Mouse (Mus musculus) lung, postnatal 10 days (tissue): ENCODE data around the gene Ston1.

Experiments used
- DNase-seq: peaks from one replicate; pipeline ENCODE4 v3.0.0; 2021

Ston1 gene

DNA sequence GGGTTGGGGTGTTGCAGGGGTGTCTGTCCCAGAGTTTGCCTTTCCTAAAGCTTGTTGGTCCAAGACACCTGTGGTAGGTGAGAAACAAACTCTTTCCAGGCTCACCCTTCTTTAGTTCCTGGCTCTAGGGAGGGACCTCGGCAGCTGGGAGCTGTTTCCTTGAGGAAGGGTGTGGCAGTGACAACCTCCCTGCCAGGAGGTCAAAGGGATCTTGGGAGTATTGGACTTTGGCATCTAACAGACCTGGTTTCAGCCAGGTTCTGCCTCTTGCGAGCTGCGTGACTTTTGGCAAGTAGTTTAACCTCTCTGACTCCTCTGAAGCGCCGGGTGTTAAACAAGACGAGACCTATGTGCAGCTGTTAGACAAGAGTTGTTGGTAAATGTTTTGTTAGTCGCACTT lies 29.7 kb downstream of the Ston1 start:
- peak; percentile 38 for DNase-seq

DNA sequence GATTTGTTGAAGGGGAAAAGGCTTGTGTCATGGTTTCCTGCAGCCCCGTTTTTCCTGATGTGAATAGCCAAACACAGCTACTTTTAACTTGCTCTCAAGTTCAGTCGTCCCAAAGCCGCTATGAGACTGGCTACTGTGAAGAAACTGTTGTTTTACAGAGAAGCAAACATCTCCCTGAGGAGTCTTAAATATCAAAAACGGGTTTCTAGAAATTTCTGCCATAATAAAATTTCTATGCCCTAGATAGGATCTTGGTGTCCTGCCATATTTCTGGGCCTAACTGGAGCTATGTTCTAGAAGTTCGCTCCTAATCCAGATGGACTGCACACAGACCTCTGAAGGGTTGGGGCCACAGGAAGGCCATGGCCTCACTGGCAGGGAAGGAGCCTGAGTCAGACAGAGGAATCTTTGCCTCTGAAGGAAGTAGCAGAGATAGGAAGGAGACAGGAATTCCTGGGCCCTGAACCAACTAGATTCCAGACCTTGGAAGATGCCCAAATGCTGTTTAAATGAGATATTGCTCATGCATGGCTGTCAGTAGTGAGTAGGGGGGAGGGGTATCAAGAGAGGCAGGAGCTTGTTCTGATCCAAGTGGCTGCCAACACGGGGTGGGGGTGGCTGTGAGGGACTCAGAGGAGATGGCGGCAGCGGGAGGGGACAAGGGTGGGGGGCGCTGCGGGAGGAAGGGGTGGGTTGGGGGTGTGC lies 31.3 kb downstream of the Ston1 start:
- peak; percentile 90 for DNase-seq

DNA sequence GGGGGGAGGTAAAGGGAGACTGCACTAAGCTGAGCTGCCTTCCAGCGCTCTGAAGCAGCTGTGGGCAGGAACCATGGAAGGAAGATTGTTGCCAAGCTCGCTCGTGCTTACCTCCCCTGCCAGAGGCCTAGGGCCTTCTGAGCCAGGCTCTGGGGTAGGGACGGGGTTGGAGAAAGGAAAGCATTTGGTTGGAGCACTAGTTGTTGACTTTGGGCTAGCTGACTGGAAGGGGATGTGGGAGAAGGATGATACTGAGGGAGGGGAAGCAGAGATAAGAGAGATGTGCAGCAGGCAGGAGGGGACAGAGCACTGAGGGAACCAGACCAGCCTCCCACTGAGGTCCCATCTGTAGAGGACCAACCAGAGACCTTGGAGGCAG lies 31.9 kb downstream of the Ston1 start:
- peak; percentile 74 for DNase-seq

DNA sequence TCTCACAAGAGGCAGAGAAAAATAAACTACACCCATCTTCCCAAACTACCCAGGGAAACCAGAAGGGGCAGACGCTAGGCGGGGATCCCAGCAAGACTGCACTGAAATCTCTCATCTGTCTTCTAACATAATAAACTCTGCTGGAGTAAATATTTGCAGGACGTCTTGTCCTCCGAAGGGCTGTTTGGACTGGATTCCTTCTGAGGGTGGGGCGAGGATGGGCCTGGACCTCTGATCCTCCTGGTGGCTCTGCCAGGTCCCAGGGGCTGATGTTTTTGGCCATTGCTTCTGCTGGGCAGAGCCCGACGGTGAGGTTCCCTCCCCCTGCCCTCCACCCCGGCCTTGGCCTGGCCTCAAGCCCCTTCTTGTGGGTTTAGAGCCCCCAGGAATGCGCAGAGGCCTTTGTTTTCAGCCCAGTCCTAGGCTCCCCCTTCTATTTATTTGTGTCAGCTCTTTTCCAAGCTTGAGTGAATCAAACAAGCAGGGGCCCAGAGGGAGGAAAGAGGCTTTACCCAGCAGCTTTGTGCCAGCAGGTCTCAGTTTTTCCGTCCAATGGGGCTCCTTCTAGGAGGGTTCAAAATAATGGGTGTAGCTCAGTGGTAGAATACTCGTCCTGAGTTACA lies 32.6 kb downstream of the Ston1 start:
- DNase-seq: peak; percentile 89

DNA sequence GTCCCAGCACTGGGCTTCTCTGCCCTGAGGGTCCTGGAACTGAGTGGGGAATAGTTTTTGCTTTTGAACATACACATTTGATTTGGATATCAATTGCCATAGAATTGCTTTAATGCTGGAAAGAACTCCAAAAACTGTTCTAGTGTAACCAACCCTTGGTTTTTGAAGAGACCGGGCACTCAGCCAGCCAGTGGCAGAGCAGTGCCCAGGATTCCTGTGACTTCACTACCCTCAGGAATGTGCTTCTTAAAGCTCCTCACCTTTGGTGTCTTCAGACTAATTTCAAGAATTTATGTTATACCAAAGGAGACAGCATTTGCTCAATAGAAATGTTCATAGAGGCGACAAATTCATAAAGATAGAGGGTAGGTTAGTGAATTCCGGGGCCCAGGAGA lies 33.1 kb downstream of the Ston1 start:
- peak; percentile 72 for DNase-seq

DNA sequence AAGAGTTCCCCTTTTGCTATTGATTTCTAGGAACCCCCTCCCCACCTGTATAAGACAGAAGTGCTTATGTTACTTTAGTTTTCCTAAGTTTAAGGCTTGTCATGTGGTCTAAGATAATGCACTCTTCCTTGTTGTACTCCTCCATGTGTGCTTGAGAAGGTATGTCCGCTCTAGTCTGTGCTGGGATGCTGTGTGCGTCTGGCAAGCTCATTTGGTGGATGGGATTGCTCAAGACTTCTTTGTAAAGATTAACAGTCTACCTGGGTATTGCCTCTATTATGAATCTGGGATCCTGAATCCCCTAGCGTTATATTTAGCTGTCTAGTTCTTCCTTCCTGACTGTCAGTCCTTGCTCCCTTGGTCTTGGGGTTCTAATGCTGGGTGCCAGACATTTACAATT lies 35.1 kb downstream of the Ston1 start:
- DNase-seq: no peak

DNA sequence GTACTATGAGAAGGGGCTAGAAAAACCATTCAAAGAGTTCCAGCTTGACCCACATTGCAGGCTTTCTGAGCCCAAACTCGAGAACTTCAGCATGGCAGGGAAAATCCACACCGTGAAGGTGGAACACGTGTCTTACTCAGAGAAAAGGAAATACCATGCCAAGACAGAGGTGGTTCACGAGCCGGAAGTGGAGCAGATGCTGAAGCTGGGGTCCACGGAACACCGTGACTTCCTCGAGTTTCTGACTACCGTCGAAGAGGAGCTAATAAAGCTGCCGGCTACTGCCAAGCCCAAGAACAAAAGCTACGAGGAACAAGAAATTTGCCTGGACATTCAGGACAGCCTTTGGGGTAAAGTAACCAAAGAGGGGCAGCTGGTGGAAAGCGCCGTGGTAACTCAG lies 38.6 kb downstream of the Ston1 start:
- DNase-seq: no peak

DNA sequence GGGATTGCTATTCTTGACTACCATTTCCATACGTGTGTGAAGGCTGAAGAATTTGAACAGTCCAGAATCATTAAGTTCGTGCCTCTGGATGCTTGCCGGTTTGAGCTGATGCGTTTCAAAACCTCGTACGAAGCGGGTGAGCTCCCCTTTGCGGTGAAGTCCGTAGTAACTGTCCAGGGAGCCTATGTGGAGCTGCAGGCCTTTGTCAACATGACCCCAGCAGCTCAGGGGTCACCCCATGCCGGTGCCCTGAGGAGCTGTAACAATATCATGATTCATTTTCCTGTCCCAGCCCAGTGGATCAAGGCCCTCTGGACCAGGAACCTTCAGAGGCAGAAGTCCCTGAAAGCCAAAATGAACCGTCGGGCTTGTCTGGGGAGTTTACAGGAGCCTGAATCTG lies 39.1 kb downstream of the Ston1 start:
- DNase-seq: no peak

DNA sequence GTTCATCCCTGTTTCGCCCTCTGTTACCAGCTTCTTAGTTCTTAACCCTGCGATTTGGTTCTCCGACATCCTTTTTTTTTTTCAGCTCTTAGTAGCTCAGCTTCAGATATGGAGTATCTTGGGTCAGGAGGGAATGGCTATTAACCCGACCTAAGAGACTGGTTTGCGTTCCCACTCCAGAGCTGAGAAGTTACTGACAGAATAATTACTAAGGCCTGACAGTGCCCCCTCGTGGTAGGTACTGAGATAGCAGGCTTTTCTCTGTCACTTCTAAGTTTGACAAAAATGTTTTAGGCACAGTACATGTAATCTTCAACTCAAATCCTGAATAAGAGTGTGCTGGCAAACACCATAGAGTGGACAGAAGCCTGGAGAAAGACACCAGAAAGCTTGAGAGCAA lies 43.5 kb downstream of the Ston1 start:
- DNase-seq: peak; percentile 86

DNA sequence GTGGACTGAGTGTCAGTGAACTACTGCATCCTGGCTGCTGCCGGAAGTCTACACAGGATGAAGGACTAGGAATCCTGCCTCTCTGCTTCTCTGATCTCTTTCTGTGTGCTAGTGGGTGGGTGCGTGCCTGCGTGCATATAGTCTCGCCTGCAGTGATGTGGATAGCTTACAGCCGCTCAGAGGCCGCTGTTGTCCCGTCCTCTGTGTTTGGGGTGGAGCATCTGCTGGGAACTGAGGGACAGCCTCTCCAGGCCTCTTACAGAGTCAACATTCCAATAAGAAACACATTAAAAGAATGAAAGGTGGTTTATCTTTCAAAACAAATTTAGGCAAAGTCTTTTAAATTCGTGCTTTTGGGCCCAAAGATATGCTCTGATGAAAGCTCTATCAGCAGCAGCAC lies 44.4 kb downstream of the Ston1 start:
- DNase-seq: no peak

DNA sequence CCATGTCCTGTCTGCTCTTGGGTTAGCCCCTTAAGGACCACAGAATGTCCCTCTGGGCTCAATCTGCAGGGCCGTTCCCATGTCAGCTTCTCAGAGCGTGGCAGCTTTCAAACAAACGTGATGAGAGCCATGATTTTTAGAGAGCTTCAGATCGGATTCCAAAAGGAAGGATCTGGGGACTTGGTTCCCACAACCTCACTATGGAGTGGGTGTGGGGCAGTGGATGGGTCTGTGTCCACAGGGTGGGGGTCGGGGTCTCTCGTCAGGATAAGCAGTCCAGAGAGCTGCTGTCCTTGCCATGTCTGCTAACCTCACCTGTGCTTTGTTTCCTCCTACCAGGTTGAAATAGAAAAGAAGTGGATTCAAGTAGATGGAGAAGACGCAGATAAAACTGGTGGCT lies 47.4 kb downstream of the Ston1 start:
- DNase-seq: no peak

DNA sequence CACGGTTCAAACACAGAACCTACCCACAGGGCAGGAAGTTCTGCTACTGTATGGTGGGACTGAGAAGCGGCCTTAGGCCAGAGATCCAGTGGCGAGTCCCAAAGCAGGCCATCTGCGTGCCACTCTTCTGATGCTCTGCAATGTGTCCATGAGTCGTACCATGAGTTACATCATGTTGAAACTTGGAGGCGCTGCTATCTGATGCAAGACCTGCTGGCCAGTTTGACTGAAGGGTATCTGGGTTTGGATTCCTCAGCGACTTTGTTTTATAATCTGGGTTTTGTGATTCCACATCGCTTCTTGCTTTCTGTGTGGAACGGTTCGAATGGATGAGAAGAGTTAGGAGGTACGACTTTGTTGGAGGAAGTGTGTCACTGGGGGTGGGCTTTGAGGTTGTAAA lies 47.8 kb downstream of the Ston1 start:
- no peak for DNase-seq

DNA sequence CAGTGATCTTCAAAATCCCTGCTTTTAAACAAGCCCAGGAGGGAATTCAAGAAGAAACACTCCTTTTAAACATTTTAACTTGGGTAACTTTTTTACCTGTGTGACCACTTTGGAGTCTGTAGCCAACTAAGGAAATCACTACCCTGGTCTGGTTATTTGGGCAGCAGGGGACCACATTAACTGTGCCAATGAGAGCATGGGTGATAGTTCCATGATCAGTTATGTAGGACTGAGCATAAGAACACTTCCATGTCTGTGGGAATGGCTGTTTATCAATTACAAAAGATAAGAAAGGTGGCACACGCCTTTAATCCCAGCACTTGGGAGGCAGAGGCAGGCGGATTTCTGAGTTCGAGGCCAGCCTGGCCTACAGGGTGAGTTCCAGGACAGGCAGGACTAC lies 49.7 kb downstream of the Ston1 start:
- no peak for DNase-seq

DNA sequence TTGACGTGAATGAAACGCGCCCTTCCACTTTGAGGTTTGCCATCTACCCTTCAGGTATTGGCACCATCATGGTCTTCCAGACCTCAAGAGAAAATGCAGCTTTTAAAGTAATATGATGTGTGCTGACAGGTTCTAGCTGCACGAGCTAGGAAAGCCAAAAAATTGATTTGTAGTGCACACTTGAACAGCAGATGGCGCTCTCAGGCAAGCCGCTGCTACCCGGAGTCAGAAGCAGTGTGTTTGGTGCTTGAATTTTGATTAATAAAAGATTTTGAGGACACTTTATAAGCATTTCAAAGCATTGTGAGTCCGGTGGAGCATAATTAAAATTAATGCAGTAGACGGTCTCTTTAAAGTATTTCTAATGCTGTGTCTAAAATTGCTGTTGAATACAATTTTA lies 54.5 kb downstream of the Ston1 start:
- peak; percentile 71 for DNase-seq

DNA sequence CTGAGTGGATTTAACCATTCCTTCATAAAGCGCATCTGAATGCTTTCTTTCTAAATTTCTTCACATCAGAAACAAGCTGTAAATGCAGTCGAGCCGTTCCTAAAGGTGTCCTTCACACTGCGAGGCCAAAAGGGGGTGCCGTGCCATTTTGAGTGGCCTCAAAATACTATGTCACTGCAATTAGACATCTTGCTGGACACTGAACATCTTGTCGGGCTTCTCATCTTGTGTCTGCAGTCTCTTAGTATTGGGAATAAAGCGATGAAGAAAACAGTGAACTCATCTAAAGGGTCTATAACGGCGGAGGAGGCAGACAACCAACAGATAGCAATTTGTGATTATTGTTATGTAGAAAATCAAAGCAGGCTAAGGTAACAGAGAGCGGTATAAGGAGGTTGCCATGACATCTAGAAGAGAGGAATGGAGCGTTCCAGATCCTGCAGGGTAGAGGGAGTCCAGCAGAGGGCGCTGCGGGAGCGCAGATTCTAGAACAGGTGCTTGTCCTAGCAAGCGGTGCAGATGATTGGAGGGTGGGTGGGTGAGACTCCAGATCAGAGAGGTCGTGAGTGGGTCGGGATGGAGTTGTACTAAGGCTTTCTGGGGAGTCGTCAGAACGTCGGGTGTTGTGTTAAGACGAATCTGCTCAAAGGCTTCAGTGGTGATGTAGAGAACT lies 55.4 kb downstream of the Ston1 start:
- DNase-seq: peak; percentile 79

DNA sequence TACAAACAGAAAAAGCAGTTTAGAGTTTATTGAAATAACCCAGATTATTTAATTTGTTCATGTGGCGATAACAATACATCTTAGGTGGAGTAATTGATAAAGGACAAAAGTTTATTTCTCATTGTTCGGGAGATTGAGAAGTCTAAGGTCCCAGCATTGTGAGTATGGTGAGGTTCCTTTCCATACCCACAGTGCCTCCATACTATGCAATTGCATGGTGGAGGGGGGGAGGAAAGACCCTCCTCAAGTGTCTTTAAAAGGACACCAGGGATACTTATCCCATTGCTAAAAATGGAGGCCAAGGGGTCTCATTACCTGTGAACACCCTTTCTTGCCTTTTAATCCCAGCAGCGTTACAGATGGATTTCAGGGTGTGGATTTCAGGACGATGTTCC lies 55.9 kb downstream of the Ston1 start:
- no peak for DNase-seq

DNA sequence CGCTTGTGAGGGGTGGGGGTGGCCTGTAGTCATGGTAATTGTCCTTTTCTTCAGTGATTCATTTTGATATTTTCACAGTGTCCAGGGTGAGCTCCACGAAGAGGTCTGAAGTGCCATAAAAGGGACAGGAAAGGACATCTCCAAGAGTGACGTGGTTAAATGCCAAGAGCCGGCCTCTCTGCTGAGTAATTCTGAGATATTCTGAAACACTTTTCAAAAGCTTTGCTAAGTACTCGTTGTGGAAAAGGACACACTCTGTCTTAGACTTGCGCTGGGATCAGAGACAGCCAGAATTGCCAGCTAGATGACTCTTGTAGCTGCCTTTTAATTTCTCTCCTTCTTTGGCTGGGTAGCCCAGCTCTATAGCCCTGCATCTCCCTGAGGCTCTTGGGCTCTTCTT lies 61.0 kb downstream of the Ston1 start:
- no peak for DNase-seq

DNA sequence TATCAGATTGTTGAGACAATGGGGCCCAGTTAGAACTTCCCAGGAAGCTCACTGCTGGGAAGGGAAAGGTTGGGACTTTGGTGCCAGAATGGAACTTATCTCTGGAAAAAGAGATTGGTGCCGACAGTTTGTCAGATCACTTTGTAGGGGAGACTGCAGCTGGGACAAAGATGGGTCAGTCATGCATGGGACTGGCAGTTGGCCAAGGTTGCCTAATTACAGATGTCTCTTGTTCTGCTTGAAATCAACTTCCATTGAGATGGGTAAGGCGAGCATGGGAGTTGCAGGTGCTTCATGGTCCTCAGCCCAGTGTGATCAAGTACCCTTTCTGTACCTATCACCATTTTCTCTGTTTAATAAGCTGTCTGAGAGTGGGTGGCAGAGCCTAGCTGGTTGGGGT lies 68.6 kb downstream of the Ston1 start:
- DNase-seq: peak; percentile 18

DNA sequence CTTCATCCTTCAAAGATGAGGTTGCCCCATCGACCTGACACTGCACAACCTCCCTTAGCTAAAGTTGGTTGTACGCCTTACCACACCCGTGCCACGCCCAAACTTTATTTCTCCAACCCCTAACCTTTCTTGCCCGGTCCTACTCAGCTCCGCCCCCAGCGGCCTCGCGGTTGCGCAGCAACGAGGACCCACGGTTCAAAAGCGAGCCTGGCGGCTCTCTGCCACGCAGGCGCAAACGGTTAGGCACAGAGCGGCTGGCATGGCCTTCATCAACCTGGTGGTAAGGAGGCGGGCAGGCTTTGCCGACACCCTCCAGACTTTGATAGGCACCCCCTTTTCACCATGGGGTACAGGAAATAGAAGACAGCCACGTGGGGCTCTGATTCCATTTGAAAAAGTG lies 71.0 kb downstream of the Ston1 start, which contains the start of gene Gtf2a1l:
Gtf2a1l (plus strand) TSS at position 209 of the 400 bp plus-strand sequence.
- peak; percentile 36 for DNase-seq

DNA sequence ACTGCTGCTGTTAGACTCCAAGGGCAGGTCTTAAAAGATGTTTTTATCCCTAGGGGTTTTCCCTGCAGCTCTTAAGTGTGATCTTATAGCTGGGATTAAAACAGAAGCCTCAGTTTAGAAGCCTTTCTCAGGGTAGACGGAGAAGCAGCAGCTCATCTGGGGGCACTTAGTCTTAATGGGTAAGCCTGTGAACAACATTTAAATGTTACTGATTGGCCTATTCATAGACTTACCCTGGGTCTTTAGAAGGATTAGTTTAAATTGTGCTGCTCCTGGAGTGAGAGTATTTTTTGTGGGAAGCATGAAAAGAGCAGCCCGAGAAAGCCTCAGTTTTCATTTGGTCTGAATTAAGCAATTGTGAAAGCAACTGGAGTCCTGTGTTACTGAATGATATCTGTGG lies 72.4 kb downstream of the Ston1 start:
- DNase-seq: no peak

DNA sequence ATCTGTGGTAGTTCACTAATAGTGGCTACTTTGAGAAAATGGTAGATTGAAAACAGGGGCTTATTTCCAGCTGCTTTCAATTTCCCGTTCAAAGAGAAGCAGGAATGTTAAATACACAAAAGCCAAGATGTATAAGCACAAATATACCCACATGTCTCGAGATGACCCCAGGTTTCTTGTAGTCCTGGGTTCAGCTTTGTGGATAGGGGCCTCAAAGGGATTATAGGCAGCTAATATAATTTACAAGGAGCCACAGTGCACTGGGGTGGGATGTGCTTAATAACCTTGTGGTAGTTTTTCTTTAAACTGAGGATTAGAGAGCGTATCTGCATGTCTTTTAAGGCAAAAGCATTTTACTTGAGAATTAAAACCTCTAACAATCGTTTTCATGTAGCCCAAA lies 73.3 kb downstream of the Ston1 start:
- DNase-seq: no peak

DNA sequence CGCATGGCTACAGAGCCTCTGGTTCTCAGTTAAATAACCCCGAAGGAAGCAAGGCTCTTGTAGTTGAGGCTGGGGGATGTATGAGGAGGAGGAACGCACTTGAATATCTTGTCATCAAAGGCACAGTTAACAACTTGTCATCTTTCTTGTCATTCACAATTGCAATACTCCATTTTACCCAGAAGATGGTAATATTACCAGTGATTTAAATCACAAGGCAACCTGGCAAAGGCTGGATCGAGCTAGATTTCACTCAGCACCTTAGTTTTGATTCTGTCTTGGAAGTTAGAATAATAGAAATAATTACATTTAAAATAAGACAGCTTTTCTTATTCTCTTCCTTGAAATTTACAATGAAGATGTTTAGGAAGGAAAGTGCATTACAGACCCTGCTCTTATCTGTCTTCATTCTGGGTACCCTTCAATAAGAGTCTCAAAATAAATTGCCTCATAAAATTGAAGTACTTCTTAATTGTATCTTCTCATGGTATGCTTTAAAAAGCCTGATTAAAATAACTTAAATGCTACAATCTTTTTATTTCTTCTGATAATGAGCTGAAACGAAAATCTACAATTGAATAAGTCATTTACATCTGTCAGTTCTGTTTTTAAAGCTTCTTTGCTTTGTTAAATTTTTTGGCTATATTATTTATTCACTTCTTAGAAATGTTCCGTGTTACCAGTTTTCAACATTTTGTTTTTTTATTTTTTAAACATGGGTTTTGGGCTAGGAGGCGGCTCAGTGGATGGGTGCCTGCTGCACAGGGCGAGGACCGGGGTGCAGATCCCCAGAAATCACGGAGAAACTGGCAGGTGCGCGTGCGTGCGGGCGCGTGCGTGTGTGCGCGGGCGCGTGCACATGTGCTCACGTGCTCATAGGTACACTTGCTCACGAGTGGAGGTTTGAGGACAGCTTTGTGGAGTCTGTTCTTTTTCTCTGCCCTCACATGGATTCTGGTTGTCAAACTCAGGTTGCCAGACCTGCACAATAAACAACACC lies 78.1 kb downstream of the Ston1 start:
- no peak for DNase-seq

DNA sequence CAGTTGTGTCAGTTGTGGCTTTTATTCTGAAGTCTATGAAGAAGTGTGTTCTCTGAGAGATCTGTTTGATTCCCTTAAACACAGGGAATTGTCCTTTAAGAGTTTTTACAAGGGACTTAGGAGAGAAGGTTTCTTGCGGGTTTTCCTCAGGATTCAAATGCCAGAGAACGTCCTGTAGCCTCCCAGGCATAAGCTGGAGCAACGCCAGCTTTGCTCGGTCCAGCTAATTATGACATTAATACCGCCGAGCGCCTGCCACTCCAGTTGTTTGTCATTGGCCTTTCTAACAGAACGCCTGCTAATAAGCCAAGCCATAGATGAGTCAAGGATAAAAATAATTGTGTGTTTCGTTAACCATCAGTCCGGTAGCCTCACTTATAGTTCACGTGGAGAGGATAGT lies 90.7 kb downstream of the Ston1 start:
- DNase-seq: no peak
